Comparison of ENCODE assay signal across 15 mouse cellular contexts in the genomic region with DNA sequence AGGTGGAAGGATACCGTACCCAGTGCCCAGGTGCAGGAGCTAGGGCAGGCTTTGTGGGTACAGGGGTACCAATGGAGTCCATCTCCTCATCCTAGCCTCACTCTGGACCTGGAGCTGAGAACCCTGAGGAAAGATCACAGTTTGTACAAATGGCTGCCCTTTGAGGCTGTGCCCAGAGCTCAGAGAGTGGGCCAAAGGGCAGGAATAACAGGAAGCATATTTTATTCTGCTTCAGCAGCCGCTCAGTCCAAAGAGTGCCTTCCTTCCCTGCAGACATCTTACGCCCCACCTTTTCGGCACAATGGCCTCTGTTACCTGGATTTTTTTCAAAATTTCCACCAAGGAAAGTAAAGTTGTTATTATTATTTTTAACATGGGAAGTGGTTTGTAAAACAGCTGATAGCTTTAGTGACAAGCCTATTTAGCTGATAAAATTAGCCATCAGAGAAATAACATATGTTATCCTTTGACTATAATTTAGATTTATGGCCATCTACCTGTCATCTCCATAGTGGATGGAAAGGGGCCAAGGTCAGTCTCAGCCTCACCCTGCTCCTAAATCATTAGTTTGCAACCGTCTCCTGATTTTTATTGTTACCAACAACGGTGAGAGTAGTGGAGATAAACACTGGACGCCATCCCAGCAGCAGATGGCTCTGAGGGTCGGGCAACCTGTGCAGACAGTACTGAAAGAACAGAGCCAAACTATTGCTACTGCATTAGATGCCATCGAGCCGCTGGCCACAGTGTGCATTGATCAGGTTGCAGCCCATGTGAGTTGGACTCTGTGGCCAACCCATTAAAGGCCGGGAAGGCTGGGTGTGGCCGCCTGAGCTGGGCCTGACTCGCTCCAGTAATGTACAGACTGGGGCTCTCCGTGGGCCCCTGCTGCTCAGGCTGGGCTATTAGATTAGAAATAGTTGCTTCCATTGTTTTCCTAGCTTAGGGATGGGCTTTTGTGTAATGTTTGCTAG.
DNase-seq lines count a peak whose midpoint lies in the region; TF ChIP-seq lines count a peak whose summit lies in the region.
"Had no signal": no experiment of that assay in that cellular context is flagged by ENCODE, and none has a peak within 500 bp of the region (broad histone marks: within the 10 kb centered on the region; RNA-seq: fewer than 3 reads in every experiment).

No protein-coding gene starts in this region.

- H3K36me3 ChIP-seq in small intestine, adult 2 months (ENCODE audit: control insufficient read depth, insufficient read depth, low read length): no peaks in the 10 kb centered on the region
- no peaks in the 10 kb centered on the region for H3K36me3 ChIP-seq in forebrain, embryonic 10.5 days (replicated peaks)
- H3K36me3 ChIP-seq: embryonic facial prominence, embryonic 12.5 days; heart, embryonic 15.5 days; liver, embryonic 12.5 days had no signal

- H3K9me3 ChIP-seq in forebrain, embryonic 10.5 days: peaks cover 11% of the 10 kb centered on the region; the same call in 1 of the 2 replicates
- H3K9me3 ChIP-seq: embryonic facial prominence, embryonic 12.5 days; heart, embryonic 15.5 days; liver, embryonic 12.5 days had no signal

- peak; percentile 27 to 51 for DNase-seq in layer of hippocampus, postnatal 14 days (ENCODE audit: low spot score in 2 of 2)
- DNase-seq in layer of hippocampus, adult 9-11 months: no peak
- DNase-seq in cerebellum, adult 11 months: peak; percentile 51
- DNase-seq in cerebellum, postnatal 14 days: peak; percentile 66 to 78
- DNase-seq in lung, postnatal 10 days: no peak
- no peak for DNase-seq in right cerebral cortex, postnatal 10 days (ENCODE audit: low spot score in 2 of 2)
- no peak for DNase-seq in forebrain, embryonic 10.5 days (ENCODE audit: extremely low spot score, low spot score)
- DNase-seq: gastrocnemius, postnatal 25 days; lung, postnatal 4 days; right cerebral cortex, postnatal 25 days had no signal

- no peaks in the 10 kb centered on the region for H3K27me3 ChIP-seq in small intestine, adult 2 months (ENCODE audit: control insufficient read depth, insufficient read depth, low read length)
- H3K27me3 ChIP-seq in forebrain, embryonic 10.5 days (ENCODE audit: poor library complexity, severe bottlenecking): no peaks in the 10 kb centered on the region
- H3K27me3 ChIP-seq: embryonic facial prominence, embryonic 12.5 days; forebrain, embryonic 13.5 days; liver, embryonic 12.5 days had no signal

- H3K4me1 ChIP-seq in small intestine, adult 2 months (ENCODE audit: control insufficient read depth, insufficient read depth, insufficient read length, low read length): peaks cover 39% of the 10 kb centered on the region
- peaks cover 28% of the 10 kb centered on the region for H3K4me1 ChIP-seq in forebrain, embryonic 10.5 days
- H3K4me1 ChIP-seq: forebrain, embryonic 13.5 days; heart, embryonic 15.5 days; liver, embryonic 12.5 days had no signal

- H3K27ac ChIP-seq in small intestine, adult 2 months (ENCODE audit: insufficient read depth, low read depth, low read length): peak overlapping the region; percentile 98
- no peak overlapping the region for H3K27ac ChIP-seq in forebrain, embryonic 10.5 days
- H3K27ac ChIP-seq: embryonic facial prominence, embryonic 12.5 days; forebrain, embryonic 13.5 days; heart, embryonic 15.5 days; liver, embryonic 12.5 days had no signal

- TF ChIP-seq CTCF in small intestine, adult 2 months (IDR thresholded peaks at IDR 0.05; ENCODE audit: extremely low read depth, insufficient read length, insufficient replicate concordance, low read depth, low read length): no peak

- 26% methylated on average over 14 of the region's 14 CpGs for WGBS in small intestine, adult 2 months
- 76% methylated on average over 14 of the region's 14 CpGs for WGBS in forebrain, embryonic 10.5 days

- no peak overlapping the region; the same call in 1 of the 2 replicates for H3K4me3 ChIP-seq in small intestine, adult 2 months (ENCODE audit: low read depth, low read length)
- H3K4me3 ChIP-seq in forebrain, embryonic 10.5 days: no peak overlapping the region
- H3K4me3 ChIP-seq: embryonic facial prominence, embryonic 12.5 days; forebrain, embryonic 13.5 days; heart, embryonic 15.5 days; liver, embryonic 12.5 days had no signal

- TF ChIP-seq POLR2A in small intestine, adult 2 months (IDR thresholded peaks at IDR 0.05; ENCODE audit: low read depth, low read length): no peak

Comparison
In these comparisons a context has a peak if more than half of its experiments do, and no peak if none do; other contexts are left out.
1. DNase-seq: peak in layer of hippocampus, postnatal 14 days (2 of 2), cerebellum, adult 11 months (single experiment) and cerebellum, postnatal 14 days (2 of 2); none in layer of hippocampus, adult 9-11 months (single experiment), lung, postnatal 10 days (single experiment), right cerebral cortex, postnatal 10 days (0 of 2) and forebrain, embryonic 10.5 days (single experiment).